Mouse (Mus musculus): ENCODE results near the gene Dgkq.
"Not testable (repeated sequence)": the region's sequence is repeated elsewhere in the genome, so short reads cannot be mapped to it uniquely, and the experiment has no call there.

The Dgkq gene

DNA sequence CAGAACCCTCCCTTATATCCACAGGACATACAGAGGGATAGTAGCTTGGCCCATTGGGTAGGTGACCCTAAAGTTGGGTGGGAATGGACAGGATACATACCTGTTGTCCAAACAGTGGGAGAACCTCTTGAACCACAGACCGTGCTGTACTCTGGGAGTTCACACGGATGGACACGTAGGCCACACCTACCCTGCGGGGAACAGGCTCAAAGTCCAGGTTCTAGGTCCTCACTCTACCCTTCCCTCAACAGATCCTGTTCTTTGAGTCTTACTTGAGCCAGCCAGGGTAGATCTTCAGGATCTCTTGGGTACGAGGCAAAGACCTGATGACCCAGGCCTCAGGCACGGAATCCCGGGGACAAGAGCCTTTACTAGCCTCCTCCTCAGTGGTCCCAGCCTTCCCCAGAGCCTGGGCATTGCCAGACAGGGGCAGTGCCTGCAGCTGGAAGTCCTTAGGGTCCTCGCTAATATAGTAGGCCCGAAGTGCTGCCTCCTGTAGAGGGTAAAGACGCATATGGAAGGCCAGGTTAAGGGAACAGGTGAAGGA lies 15.0 kb downstream of the Dgkq start:
- DNase-seq, result no peak

DNA sequence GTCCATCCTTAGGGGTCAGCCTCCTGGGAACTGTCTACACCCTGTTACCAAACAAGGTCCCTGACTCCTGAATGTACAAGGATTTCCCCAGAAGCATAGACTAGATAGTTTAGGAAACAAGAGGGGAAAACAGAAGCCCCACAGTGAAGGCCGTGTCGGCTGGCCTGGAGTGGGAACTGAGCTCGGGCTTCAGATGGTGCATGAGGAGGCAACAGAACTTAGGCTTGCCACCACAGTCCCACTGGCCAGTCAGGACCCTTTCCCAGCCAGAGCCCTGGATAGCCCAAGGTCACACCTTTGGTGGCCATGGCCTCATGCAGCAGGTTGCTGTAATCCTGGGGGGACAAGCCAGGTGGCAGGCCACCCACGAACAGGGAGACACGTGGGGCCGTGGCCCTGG lies 16.1 kb downstream of the Dgkq start:
- DNase-seq, result no peak

DNA sequence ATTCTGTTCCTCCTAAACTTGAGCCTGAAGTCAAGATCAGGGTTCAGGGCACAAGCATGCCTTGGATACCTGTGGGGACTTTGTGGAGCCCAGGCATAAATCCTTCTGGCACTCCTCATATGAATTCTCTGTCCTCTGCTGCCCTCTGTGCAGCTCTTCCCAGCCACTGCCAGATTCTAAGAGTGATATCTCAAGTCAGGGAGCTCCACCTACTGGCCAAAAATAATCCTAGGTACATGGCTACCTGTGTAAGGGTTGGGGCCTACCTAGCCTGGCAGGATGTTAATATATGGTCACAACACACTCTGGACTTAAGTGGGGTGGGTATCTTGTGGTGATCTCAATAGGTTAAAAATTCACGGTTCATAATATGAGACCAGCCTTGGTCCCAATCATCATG lies 17.6 kb downstream of the Dgkq start:
- DNase-seq, result peak; percentile 80

DNA sequence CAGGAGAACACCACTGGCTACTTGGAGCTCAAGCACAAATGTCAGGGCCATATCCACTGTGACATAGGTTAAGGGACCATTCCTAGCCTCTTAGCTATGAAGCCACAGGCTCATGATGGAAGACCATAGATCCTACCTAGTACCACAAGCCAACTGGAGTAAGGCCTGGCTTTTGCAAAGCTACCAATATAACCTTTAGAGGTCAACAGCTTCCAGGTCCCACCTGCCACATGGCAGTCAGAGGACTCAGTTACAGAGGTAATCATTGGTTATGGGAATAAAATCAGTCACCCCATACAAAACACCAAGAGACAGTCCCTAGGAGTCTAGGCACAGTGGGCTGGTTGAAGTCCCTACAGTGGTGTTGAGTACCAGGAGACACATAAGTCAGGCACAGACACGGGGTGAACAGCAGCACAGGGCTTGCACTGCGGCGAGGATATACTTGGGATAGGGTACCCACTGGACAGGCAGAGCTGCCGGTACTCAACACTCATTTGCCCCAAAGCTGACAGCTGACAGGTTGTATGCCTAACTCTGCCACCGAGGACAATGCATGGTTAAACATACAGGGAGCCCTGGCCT lies 18.2 kb downstream of the Dgkq start:
- no peak for DNase-seq

DNA sequence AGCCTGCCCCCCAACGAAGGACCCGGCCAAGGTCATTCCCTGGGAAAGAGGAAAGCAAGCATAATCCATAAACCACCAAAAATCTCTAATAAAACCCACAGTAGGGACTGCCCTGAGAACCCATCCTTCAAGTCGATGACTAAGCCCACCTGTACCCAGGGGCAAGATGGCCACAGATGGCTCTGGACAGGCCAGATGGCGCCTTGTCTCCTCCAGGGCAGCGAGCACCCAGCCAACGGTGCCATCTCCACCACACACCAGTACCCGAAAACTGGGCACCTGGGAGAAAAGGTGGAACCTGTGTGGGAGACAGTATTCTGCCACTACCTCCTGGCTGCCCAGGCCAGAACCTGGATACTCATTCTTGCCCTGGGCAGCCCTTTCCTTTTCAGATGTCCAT lies 19.1 kb downstream of the Dgkq start:
- peak; percentile 67 for DNase-seq

DNA sequence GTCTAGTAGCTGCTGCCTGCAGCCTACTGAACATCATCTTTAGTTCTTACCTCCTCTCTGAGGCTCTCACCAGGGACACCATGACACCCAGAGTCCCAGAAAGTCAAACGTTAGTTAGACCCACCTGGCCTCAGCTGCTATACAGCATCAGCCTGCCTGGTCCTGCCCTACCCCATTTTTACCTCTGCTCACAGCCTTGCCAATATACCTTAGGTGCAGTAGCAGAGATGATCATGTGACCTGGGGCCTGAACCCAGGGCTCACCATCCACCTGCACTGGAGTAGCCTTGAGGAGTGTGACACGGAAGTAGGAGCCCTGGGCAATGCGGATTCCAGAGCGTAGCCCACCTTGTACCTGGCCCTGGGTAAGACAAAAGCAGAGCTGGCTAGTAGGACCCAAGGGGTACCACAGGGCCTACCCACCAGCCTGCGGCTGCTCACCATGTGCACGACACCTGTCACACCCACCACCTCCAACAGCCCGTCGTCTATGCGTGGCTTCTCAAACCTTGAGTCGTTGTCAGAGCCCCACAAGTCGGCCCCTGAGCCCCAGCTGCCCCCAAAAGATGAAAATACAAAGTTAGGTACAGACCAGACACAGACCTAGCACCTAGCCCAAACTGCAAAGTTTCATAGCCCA lies 20.4 kb downstream of the Dgkq start:
- no peak for DNase-seq

DNA sequence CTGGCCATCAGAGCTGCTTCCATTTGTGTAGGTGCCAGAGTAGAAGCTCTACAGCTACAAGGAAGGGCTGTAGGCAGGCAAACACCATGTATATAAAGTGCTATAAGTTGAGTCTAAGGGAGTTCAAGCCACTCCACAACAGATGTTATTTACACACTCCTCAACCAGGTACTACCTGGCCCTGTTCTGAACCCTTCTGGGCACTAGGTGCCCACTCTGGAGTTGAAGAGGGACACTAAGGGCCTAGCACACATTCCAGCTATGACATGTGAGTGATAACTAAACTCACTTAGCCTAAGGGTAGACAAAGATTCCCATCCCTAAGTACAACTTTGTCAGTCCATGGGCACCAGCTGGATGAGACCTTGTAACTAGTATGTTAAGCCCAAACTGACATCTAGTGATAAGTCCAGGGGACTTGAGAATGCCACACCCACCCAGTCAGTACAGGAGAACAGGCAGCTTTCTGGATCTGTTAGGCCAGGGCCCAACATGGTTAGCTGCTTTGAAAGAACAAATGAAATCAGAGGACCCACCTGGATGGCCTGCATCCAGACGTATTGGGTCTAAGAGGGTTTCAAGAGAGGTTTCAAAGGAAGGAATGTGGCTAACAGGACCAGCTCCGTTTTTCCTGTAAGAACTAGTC lies 21.5 kb downstream of the Dgkq start:
- no peak for DNase-seq

DNA sequence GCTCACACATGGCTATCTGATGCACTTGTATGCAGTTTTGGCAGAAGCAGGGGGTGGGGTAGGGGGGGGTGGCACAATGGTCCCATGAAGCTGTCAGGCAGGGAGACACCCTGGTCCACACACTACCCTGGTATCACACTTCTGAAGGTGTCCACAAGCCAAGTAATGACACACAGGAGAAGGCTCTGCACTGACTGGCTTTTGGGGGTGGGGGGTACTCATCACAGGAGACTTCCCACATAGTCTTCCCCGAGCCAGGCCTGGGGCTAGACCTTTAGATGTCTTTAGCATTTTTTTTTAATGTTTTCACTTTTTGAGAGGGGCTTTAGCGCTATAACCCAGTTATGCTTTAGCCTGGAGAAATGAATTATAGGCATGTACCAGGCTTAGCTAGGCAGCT lies 22.2 kb downstream of the Dgkq start:
- no peak for DNase-seq

DNA sequence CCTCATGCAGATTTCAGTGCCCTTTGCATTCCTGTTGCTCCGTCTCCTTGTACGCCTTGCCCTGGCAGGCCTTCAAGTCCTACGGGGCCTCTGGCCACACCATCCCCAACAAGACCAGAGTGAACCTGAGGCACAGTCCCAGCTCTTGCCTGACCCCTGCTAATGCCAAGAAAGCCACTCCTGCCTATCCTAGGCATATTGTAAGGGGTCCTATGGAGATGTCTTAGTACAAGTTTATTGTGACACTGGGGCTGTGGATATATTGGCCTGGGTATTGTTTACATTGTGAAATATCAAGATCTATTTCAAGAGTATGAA lies 23.2 kb downstream of the Dgkq start:
- no peak for DNase-seq

DNA sequence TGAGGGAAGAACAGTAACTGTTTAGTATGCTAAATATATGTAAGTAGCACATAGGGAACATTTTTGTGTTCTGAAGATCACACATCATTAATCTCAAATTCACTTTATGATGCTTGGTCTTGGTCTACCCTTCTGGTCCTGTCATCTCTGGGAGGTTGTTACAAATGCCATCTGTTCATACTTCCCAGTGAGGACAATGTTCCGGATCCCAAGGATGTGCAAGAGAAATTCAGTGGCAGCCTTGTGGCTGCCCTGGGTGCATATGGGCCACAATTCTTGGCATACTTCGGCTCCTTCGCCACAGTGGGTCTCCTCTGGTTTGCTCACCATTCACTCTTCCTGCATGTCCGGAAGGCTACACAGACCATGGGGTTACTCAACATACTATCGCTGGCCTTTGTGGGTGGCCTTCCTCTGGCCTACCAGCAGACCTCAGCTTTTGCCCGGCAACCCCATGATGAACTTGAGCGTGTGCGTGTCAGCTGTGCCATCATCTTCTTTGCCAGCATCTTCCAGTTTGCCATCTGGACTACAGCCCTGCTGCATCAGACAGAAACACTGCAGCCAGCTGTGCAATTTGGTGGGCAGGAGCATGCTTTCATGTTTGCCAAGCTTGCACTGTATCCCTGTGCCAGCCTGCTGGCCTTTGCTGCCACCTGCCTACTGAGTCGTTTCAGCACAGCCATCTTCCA lies 23.7 kb downstream of the Dgkq start:
- peak; percentile 69 for DNase-seq

DNA sequence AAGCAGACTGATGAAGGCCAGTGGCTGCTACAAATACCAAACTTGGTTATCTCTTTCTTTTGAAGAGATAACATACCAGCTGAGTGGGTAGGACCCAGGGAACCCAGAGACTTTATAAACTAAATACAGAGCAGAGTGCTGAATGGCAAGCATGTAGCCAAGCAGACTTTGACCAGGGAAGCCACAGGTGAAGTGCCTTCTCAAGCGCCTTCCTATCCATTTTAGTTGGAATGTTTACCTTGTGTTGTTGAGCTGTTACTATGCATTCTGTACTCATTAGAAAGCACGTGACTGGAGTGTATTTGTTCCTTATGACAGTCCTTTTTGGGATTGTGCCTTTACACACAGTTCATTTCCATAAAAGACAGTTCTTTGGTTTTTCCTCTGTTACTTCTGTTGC lies 25.8 kb downstream of the Dgkq start:
- DNase-seq, result no peak

DNA sequence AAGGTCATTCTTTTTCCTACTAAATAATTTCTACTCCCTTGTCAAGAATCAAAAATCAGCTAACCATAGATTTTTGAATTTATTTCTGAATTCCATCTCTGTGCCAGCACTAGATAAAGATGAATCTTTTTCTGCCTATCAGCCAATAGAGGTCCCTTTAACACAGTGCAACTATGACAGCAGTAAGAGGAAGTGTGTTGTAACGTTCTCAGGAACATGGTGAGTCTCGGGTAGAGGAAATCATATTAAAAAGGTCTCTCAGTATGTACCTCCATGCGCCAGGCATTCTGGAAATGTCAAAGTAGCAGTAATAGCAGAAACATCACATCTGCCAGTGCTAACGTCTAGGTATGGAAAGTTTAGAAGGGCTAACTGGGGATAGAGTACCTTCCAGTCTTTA lies 33.3 kb downstream of the Dgkq start:
- no peak for DNase-seq

DNA sequence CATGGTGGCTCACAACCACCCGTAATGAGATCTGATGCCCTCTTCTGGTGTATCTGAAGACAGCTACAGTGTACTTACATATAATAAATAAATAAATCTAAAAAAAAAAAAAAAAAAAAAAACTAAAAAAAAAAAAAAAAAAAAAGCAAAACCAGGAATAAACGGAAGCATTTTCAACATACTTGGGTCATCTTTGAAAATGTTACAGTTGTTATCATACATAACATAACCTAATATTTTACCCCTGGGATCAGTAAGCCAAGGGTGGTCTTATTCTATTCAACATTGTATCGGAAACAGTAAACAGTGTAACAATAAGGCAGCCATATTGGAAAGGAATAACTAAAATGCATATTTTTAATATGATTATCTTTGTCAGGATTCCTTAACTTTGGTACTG lies 35.4 kb downstream of the Dgkq start:
- DNase-seq, result not testable (repeated sequence)

DNA sequence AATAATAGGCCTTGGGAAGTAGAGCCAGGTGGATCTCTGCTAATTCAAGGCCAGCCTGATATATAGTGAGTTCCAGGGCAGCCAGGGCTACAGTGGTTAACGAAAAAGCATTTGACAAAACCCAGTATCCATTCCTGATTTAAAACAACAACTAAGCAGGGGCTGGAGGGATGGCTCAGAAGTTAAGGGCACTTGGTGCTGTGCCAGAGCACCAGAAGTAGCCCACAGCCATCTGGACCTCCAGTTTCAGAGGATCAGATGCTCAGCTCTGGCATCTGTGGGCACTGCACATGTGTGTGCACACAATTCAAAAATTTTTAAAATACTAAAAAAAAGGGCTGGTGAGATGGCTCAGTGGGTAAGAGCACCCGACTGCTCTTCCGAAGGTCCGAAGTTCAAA lies 35.8 kb downstream of the Dgkq start:
- no peak for DNase-seq

DNA sequence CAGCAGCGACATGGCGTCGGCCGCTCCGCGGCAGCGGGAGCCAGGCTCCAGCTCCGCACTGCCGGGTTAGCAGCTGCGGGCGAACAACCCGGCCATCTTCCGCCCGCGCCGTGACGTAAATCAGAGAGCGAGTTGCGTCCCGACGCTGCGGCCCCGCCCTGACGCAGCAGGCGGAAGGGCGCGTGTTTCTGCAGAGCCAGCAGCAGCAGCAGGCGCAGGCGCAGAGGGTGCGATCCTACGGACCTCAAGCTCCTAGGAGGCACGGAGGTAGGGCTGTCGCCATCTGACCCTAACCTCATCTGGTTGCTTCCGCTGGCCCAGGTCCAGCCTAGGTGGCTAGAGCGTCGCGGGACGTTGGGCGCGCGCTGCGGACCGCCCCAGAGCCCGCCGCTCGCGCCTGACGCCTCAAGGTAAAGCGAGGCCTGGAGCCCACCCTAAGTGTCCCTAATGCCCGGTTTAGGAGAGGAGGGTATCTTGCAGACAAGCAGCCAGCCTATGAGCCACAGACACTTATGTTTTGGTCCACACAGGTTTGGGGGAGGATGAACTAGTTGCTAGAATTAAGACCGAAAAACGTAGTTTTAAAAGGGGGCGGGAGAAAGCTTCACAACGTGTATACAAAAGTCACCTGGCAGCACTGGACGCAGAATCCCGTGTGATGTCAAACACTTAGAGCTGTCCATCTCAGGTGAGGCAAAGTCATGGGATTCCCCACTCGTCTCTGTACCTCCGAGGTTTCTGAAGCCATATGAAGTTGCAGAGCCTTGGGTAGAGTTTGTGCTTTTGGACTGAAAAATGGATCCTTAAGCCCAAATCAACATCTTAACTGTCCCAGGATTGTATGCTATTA lies 39.6 kb downstream of the Dgkq start, which contains the start of the genes Gak and Tmem175:
TSS of gene Gak (minus strand) at position 122 of the 850 bp plus-strand sequence.
TSS of gene Tmem175 (plus strand) at position 137 of the 850 bp plus-strand sequence.
- DNase-seq, result peak; percentile 94

DNA sequence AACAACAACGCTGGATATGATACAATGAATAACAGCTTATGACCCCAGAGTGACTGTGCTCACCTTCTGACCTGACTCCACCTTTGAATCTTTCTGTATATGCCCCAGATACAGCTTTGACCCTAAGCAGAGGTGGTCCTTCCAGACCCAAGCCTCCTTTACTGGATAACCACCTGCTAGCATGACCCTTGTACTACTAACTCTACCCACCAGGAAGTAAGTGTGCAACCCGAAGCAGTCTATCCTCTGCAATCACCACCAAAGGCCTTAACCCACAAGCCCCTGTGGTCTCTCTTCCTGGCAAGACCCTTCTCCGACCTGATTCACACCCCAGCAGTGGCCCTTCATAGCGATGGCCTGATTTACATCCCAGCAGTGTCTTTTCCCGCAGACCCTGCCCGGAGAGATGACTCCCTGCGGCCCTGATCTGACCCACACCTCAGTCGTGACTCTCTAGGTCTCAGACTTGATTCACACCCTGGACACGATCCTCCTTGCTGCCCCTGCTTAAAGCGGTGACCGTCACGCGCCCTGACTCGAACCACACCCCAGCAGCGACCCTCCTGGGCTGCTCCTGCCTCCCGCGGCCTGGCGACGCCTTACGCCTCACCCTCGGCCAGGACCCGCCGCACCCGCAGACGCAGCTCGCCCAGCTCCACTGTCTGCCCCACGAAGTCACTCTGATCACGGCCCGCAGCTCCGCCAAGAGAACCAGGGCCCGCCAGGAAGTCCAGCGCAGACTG lies 40.4 kb downstream of the Dgkq start:
- DNase-seq, result no peak

DNA sequence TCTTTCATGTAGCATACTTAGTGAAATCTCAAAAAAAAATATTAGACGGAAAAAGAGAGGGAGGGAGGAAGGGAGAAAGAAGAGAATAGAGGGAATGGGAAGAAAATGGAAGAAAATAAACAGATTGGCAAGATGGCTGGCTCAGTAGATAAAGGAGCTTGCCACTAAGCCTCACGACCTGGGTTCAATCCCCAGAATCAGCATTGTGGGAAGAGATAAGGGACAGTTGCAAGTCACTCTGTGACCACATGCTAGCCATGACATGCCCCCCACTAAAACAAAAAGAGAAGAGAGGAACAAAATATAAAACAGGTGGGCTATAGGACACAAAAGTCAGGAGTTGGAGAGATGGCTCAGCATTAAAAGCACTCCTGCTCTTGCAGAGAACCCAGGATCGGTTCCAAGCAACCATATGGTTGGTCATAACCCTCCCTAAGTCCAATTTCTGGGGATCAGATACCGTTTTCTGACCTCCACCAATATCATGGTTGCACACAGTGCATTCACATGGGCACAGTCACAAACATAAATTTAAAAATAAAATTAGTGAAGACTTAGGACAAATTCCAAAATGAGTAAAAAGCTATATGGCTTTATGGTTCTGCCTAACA lies 43.3 kb downstream of the Dgkq start:
- DNase-seq, result no peak

DNA sequence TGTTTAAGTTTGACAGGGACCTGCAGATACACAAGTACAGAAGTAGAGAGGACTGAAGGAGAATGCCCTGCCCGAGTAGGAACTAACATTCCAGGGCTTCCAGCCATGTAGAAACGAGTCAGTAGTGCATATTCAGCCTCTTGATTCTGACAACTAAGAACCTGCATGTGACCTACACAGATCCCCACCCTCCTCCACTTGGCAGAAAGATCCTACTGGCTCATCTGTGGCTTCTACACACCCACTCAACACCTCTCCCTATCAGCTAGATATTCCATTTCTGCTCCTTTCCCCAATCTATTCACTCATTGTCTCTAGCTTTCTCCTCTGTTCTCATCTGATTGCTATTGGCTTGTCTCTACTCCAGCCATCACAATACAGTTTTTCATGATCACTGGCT lies 47.6 kb downstream of the Dgkq start:
- DNase-seq, result no peak

DNA sequence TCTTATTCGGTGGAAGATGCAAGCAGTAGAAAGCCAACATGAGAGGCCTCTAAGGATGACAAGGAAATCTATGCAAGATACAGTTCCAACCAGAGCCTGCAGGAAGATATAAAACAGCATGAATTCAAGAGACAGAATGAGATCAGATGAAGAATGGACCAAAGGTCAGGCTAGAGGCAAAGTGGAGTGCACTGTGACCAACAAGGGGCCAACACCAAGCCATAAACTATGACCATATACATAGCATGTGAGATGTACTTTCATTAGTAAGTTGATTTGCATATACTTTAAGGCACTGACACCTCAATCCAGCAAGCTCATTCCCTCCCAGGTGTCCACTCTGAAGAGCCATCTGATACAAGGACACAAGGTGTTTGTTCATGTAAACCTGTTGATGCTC lies 59.0 kb downstream of the Dgkq start:
- no peak for DNase-seq

DNA sequence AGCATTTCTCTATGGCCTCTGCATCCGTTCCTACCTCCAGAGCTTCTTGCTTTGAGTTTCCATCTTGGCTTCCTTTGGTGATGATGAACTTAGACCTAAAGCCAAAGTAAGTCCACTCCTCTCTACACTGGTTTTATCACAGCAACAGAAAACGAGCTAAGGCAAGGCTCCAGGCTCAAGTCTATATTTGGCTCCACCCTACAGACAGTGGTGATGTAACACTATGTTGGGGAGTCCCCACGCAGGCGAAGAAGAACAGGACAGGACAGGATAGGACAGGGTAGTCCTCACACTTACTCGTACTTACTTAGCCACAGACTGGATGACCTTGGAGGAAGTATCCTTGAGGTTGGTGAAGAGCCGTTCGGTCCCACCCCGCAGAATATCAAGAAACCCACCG lies 66.9 kb downstream of the Dgkq start:
- DNase-seq, result no peak

DNA sequence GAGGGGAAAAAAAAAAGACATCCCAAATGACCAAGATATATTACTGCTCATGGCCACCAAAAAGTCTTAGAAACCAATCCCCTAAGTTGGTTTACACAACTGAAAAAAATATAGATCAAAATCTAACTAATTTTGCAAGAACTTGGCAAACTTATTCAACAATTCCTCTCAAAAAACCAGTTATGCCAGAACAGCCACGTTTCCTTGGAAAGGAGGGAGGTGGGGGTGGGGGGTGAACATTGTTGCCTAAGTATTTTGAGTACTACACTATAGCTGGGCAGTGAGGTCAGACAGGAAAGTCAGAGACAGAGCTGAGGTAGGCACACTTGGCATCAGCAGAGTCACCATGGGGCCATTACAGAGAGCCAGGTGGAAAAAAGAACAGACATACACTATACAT lies 69.5 kb downstream of the Dgkq start:
- no peak for DNase-seq
